Mouse (Mus musculus): ENCODE results near the gene Trmu. TPM values are rescaled to one million over a fixed set of nuclear protein-coding genes. Genes with fewer than 3 reads are reported as not detected.

Trmu gene
- polyA plus RNA-seq, 1 experiment from 2014 or later: 26.6 TPM

DNA sequence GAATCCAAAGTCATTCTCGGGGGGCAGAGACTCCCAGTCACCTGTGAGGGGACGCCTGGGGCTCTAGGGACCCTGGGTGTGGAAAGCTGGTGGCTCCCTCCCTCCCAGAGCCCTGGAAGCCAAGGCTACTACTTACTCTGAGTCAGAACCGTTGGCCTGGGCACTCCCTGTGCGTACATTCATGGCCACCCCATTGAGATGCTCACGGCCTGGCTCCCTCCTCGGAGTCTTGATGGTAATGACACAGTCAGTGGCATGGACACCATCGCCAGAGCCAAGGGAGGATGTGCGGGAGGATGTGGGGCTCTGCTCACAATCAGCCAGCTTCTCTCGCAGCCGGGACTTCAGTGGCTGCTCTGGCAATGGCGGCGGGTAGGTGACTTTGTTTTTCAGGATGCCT lies 21.7 kb downstream of the Trmu start:
- H3K36me3 ChIP-seq (ENCODE audit: insufficient read depth, low read length): peaks cover 16% of the 10 kb centered on the region; the same call in 1 of the 2 replicates
- ATAC-seq (no peak), DNase-seq (ENCODE audit: low spot score) (no peak)
- H3K27me3 ChIP-seq (replicated peaks; ENCODE audit: insufficient read depth, low read length): no peaks in the 10 kb centered on the region
- TF ChIP-seq CTCF (IDR thresholded peaks at IDR 0.05) (no peak), EP300 (IDR thresholded peaks at IDR 0.05) (no peak)
- H3K9ac ChIP-seq (replicated peaks; ENCODE audit: low read depth): no peak overlapping the region
- 79% methylated on average over 12 of the region's 12 CpGs for WGBS
- H3K9me3 ChIP-seq (ENCODE audit: low read length): no peaks in the 10 kb centered on the region
- H3K4me1 ChIP-seq (ENCODE audit: insufficient read depth, low read depth, low read length): no peaks in the 10 kb centered on the region
- H3K4me2 ChIP-seq (replicated peaks; ENCODE audit: low read depth, low read length): no peak overlapping the region
- H3K27ac ChIP-seq (ENCODE audit: low read length): no peak overlapping the region
- no peak overlapping the region for H3K4me3 ChIP-seq (ENCODE audit: low read depth, low read length)

DNA sequence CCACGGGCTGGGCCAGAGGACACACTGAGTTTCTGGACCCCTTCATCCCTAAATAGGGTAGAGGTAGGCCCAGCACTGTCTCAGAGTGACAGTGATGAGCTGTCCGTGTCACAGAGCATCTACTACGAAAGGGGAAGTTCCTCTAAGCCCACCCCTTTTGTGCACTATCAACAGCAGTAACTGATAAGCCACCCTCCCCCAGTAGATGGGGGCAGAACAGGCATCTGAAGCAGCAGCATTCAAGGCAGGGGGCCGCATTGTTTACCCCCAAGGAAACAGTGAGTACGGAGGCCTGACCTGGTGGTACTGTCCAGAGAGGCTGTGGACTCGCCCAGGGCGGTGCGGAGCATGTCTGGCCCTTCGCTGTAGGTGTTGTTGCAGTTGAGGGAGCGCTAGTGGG lies 23.4 kb downstream of the Trmu start:
- Histone ChIP-seq H3K4me2 (replicated peaks; ENCODE audit: low read depth, low read length) (no peak overlapping the region), H3K9ac (replicated peaks; ENCODE audit: low read depth) (no peak overlapping the region), H3K27me3 (replicated peaks; ENCODE audit: insufficient read depth, low read length) (no peaks in the 10 kb centered on the region), H3K27ac (ENCODE audit: low read length) (no peak overlapping the region), H3K4me3 (ENCODE audit: low read depth, low read length) (no peak overlapping the region), H3K36me3 (ENCODE audit: insufficient read depth, low read length) (peaks cover 6% of the 10 kb centered on the region; the same call in 1 of the 2 replicates), H3K9me3 (ENCODE audit: low read length) (no peaks in the 10 kb centered on the region), H3K4me1 (ENCODE audit: insufficient read depth, low read depth, low read length) (no peaks in the 10 kb centered on the region)
- 69% methylated on average over 10 of the region's 10 CpGs for WGBS
- DNase-seq (ENCODE audit: low spot score): no peak
- ATAC-seq: no peak
- TF ChIP-seq EP300 (IDR thresholded peaks at IDR 0.05) (no peak), CTCF (IDR thresholded peaks at IDR 0.05) (no peak)

DNA sequence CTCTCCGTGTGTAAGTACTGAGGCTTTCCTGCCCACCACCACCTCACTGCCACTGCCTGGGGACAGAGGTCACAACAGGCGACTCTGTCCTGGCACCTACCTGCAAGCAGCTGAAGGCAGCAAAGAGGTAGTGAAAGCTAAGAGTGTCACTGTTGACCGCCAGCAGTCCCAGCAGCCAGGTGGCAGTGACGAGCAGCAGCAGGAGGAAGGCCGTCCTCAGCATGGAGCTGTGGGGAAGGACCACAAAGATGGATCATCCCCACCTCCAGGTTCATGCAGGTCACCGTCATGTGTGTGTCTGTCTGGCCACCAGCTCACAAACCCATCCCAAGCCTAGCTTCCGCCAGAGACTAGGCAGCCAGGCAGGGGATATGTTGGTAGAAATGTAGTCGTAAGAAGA lies 24.7 kb downstream of the Trmu start:
- H3K4me1 ChIP-seq (ENCODE audit: insufficient read depth, low read depth, low read length): no peaks in the 10 kb centered on the region
- no peak overlapping the region for H3K4me2 ChIP-seq (replicated peaks; ENCODE audit: low read depth, low read length)
- no peak overlapping the region for H3K4me3 ChIP-seq (ENCODE audit: low read depth, low read length)
- ATAC-seq (no peak), DNase-seq (ENCODE audit: low spot score) (no peak)
- H3K36me3 ChIP-seq (ENCODE audit: insufficient read depth, low read length): no peaks in the 10 kb centered on the region
- no peak overlapping the region for H3K27ac ChIP-seq (ENCODE audit: low read length)
- TF ChIP-seq EP300 (IDR thresholded peaks at IDR 0.05) (no peak), CTCF (IDR thresholded peaks at IDR 0.05) (peak; percentile 69)
- H3K27me3 ChIP-seq (replicated peaks; ENCODE audit: insufficient read depth, low read length): no peaks in the 10 kb centered on the region
- H3K9me3 ChIP-seq (ENCODE audit: low read length): no peaks in the 10 kb centered on the region
- WGBS: 49% methylated on average over 8 of the region's 8 CpGs
- H3K9ac ChIP-seq (replicated peaks; ENCODE audit: low read depth): no peak overlapping the region

DNA sequence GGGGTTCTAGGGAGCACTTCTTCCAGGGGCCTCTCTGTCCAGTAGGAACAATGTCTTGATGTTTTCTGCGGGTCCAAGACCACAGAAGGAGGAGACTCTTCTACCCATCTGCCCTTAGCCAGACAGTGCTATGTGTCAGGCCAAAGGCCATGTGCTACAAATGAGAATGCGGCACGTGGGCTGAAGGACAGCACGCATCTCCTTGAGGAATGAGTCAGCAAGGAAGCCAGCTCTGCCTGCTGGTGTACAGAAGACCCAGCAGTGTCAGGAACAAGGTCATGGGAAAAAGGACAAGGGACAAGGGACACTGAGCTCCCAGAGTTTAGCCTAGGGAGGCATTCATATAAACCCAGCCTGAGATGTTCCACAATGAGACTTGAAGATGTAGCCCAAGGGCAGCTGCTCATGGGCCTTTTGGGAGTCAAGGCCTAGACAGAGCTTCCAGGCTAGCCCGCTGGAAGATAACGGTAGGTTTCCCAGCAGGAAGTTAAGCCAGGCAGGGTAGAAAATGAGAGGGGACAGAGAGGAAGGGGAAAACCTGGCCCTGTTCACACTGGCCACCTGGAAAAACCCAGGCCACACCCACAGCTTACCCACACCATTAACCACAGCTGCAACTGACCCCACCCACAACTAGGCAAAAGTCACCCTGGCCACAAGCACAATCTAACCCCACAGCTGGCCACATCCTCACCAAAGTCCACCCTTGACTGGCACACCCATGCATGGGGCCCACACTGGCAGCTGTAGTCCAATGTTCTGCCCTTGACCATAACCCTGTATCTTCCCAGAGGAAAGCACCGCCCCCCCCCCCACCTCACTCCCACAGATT lies 29.8 kb downstream of the Trmu start:
- no peaks in the 10 kb centered on the region for H3K27me3 ChIP-seq (replicated peaks; ENCODE audit: insufficient read depth, low read length)
- H3K27ac ChIP-seq (ENCODE audit: low read length): no peak overlapping the region
- H3K4me2 ChIP-seq (replicated peaks; ENCODE audit: low read depth, low read length): no peak overlapping the region
- no peak for DNase-seq (ENCODE audit: low spot score)
- H3K4me3 ChIP-seq (ENCODE audit: low read depth, low read length): no peak overlapping the region
- peak; percentile 39 for ATAC-seq
- H3K9me3 ChIP-seq (ENCODE audit: low read length): no peaks in the 10 kb centered on the region
- no peaks in the 10 kb centered on the region for H3K4me1 ChIP-seq (ENCODE audit: insufficient read depth, low read depth, low read length)
- no peaks in the 10 kb centered on the region for H3K36me3 ChIP-seq (ENCODE audit: insufficient read depth, low read length)
- WGBS: 77% methylated on average over 7 of the region's 7 CpGs
- no peak overlapping the region for H3K9ac ChIP-seq (replicated peaks; ENCODE audit: low read depth)
- no peak for TF ChIP-seq EP300 (IDR thresholded peaks at IDR 0.05)

DNA sequence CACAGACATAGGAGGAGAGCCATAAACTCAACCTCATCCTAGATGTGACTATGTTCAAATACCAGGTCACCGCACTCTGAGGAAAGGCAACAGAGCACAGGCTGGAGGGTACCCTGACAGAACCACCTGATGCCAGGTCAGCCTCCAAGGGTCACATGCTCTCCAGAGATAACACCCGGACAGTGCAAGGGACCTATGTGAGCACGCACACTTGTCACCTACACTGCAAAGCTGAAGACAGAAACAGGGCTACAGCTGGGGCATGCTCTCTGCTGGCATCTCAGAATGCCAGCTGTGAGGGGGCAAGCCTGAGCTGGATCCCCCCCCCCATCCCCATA lies 30.3 kb downstream of the Trmu start:
- no peaks in the 10 kb centered on the region for H3K36me3 ChIP-seq (ENCODE audit: insufficient read depth, low read length)
- 65% methylated on average over 3 of the region's 3 CpGs for WGBS
- no peak overlapping the region for H3K9ac ChIP-seq (replicated peaks; ENCODE audit: low read depth)
- no peak overlapping the region for H3K4me3 ChIP-seq (ENCODE audit: low read depth, low read length)
- TF ChIP-seq CTCF (IDR thresholded peaks at IDR 0.05) (no peak), EP300 (IDR thresholded peaks at IDR 0.05) (no peak)
- H3K27ac ChIP-seq (ENCODE audit: low read length): no peak overlapping the region
- DNase-seq (ENCODE audit: low spot score) (no peak), ATAC-seq (no peak)
- H3K4me2 ChIP-seq (replicated peaks; ENCODE audit: low read depth, low read length): no peak overlapping the region
- H3K27me3 ChIP-seq (replicated peaks; ENCODE audit: insufficient read depth, low read length): no peaks in the 10 kb centered on the region
- no peaks in the 10 kb centered on the region for H3K9me3 ChIP-seq (ENCODE audit: low read length)
- no peaks in the 10 kb centered on the region for H3K4me1 ChIP-seq (ENCODE audit: insufficient read depth, low read depth, low read length)

DNA sequence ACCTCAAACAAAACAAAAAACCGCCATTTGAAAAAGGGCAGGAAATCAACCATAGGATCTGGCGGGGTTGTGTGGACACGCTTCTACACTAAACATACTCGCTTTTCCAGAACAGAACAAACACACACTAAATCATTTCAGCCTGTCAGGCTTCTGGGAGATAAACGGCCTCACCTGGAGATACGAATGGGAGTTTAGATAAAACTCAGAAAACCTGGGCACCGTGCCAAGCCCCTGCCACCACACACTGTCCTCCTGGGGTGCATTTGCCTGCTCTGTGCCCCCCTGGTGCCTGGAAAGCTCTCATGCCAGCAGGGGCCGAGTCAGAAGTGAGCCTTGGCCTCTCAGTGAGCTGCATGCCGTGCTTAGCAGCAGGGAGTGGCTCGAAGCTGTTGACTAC lies 30.8 kb downstream of the Trmu start:
- H3K9ac ChIP-seq (replicated peaks; ENCODE audit: low read depth): no peak overlapping the region
- H3K27me3 ChIP-seq (replicated peaks; ENCODE audit: insufficient read depth, low read length): no peaks in the 10 kb centered on the region
- WGBS: 10% methylated on average over 10 of the region's 10 CpGs
- no peaks in the 10 kb centered on the region for H3K9me3 ChIP-seq (ENCODE audit: low read length)
- TF ChIP-seq CTCF (IDR thresholded peaks at IDR 0.05) (no peak), EP300 (IDR thresholded peaks at IDR 0.05) (no peak)
- no peak overlapping the region for H3K4me2 ChIP-seq (replicated peaks; ENCODE audit: low read depth, low read length)
- no peaks in the 10 kb centered on the region for H3K36me3 ChIP-seq (ENCODE audit: insufficient read depth, low read length)
- DNase-seq (ENCODE audit: low spot score) (peak; percentile 26), ATAC-seq (peak; percentile 14; the same call in 1 of the 2 replicates)
- no peaks in the 10 kb centered on the region for H3K4me1 ChIP-seq (ENCODE audit: insufficient read depth, low read depth, low read length)
- H3K4me3 ChIP-seq (ENCODE audit: low read depth, low read length): no peak overlapping the region
- H3K27ac ChIP-seq (ENCODE audit: low read length): 0 out of 2 replicates have a peak overlapping the region, but pooled peaks have one; percentile 9

Measured in lung, postnatal 0 days (tissue).